Mouse (Mus musculus): ENCODE data around the gene Dpf3.

Dpf3 gene

GRCm38 (mm10) chr12:83496336-83496735, 8.8 kb upstream of the Dpf3 start:
- no peak for DNase-seq (ENCODE audit: low spot score)

GRCm38 (mm10) chr12:83495961-83496282, 8.4 kb upstream of the Dpf3 start:
- DNase-seq (ENCODE audit: low spot score): no peak

- DNase-seq (ENCODE audit: low spot score): no peak
Measured at GRCm38 (mm10) chr12:83495248-83495960, 7.9 kb upstream of the Dpf3 start.

GRCm38 (mm10) chr12:83494196-83494595, 6.7 kb upstream of the Dpf3 start:
- DNase-seq (ENCODE audit: low spot score): no peak

GRCm38 (mm10) chr12:83492808-83493207, 5.3 kb upstream of the Dpf3 start:
- no peak for DNase-seq (ENCODE audit: low spot score)

GRCm38 (mm10) chr12:83491609-83492008, 4.1 kb upstream of the Dpf3 start:
- no peak for DNase-seq (ENCODE audit: low spot score)

- no peak for DNase-seq (ENCODE audit: low spot score)
Measured at GRCm38 (mm10) chr12:83489748-83490147, 2.2 kb upstream of the Dpf3 start.

GRCm38 (mm10) chr12:83488211-83488941, 860 bp upstream of the Dpf3 start:
- DNase-seq (ENCODE audit: low spot score): no peak

GRCm38 (mm10) chr12:83486671-83487461, 650 bp downstream of the Dpf3 start:
- DNase-seq (ENCODE audit: low spot score): no peak

GRCm38 (mm10) chr12:83485911-83486670, 1.4 kb downstream of the Dpf3 start:
- DNase-seq (ENCODE audit: low spot score): no peak

- DNase-seq (ENCODE audit: low spot score): no peak
Measured at GRCm38 (mm10) chr12:83484855-83485745, 2.4 kb downstream of the Dpf3 start.

- no peak for DNase-seq (ENCODE audit: low spot score)
Measured at GRCm38 (mm10) chr12:83483653-83484052, 3.9 kb downstream of the Dpf3 start.

GRCm38 (mm10) chr12:83481439-83481838, 6.1 kb downstream of the Dpf3 start:
- no peak for DNase-seq (ENCODE audit: low spot score)

- no peak for DNase-seq (ENCODE audit: low spot score)
Measured at GRCm38 (mm10) chr12:83479818-83480401, 7.6 kb downstream of the Dpf3 start.

GRCm38 (mm10) chr12:83479140-83479539, 8.4 kb downstream of the Dpf3 start:
- no peak for DNase-seq (ENCODE audit: low spot score)

GRCm38 (mm10) chr12:83476277-83476676, 11.2 kb downstream of the Dpf3 start:
- no peak for DNase-seq (ENCODE audit: low spot score)

GRCm38 (mm10) chr12:83475419-83475818, 12.1 kb downstream of the Dpf3 start:
- DNase-seq (ENCODE audit: low spot score): no peak

GRCm38 (mm10) chr12:83473987-83474600, 13.4 kb downstream of the Dpf3 start:
- DNase-seq (ENCODE audit: low spot score): no peak

GRCm38 (mm10) chr12:83471760-83472159, 15.8 kb downstream of the Dpf3 start:
- no peak for DNase-seq (ENCODE audit: low spot score)

GRCm38 (mm10) chr12:83470085-83470484, 17.4 kb downstream of the Dpf3 start:
- no peak for DNase-seq (ENCODE audit: low spot score)

Measured in ovary, postnatal 14 days (tissue).